Mouse (Mus musculus) gastrocnemius, adult 2 months (tissue): ENCODE results near the gene Micall2. TPM values are rescaled to one million over a fixed set of nuclear protein-coding genes. Genes with fewer than 3 reads are reported as not detected.

Experiments used
- DNase-seq: peaks from one replicate; pipeline ENCODE4 v3.0.0; 2022
- H3K27ac ChIP-seq: fragments of 200-600 bp; 2 replicates; pipeline ENCODE4 v1.8.1; 2022; ENCODE audit warnings: mild to moderate bottlenecking
- H3K4me3 ChIP-seq: fragments of 200-600 bp; 2 replicates; pipeline ENCODE4 v1.8.1; 2022; ENCODE audit warnings: mild to moderate bottlenecking, moderate library complexity
- CTCF ChIP-seq: fragments of 200-600 bp; IDR thresholded peaks from 2 replicates; pipeline ENCODE4 v1.8.1; 2022; ENCODE audit warnings: antibody characterized with exemption, mild to moderate bottlenecking, moderate library complexity
- intact Hi-C: fragments of 180-260 bp; cut with DNase I; formaldehyde crosslinking; loops from one replicate; pipeline ENCODE4 v1.15.1; 2025
- total RNA-seq, 2 experiments: library from RNA; stranded (reverse); gene quantifications; 2 replicates each; pipeline ENCODE4 v1.2.3; 2021

Micall2 gene
- total RNA-seq, 2 experiments from 2014 or later: 0.61 to 0.95 TPM

DNA sequence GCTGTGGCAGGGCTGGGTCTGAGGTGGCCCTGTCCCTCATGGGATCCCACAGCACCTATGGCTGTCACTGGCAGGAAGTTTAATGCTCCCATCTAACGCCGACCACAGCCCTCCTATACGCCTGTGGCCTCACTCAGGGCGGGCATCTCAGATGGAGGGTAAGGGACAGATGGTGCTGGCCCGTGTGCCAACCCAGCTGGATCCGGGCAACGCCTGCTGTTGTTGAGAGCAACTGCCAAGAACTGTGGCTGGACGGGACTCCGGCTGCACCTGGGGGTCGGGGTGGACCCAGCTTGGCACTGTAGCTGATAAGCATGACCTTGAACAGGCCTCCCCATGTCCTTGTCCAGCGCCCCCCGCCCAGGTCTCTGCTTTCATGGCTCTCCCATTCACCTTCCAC is 47.8 kb downstream of the Micall2 start:
- Histone ChIP-seq H3K4me3 (no peak overlapping the region), H3K27ac (no peak overlapping the region)
- intact Hi-C loops: no loop called here
- no peak for DNase-seq
- no peak for TF ChIP-seq CTCF

DNA sequence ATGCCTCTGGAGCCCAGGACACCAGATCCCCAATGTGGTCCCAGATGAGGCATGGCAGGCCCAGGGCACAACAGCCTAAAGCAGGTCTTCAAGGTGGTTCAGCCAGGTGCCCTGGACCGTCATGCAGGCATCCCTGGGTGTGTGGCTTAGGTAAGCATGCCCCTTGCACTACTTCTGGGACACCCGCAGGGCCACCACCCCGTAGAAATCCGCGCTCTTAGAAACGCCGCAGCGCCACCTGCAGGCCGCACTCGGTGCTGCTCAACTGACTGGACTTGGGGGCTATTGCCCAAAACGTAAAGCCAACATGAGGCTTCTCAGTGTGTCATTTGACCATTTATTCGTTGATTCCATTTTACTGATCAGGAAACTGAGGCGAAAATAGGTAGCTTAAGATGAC is 48.5 kb downstream of the Micall2 start:
- no peak overlapping the region for H3K4me3 ChIP-seq
- TF ChIP-seq CTCF: peak; percentile 68
- intact Hi-C loops: no loop called here
- no peak overlapping the region for H3K27ac ChIP-seq
- peak; percentile 34 for DNase-seq

DNA sequence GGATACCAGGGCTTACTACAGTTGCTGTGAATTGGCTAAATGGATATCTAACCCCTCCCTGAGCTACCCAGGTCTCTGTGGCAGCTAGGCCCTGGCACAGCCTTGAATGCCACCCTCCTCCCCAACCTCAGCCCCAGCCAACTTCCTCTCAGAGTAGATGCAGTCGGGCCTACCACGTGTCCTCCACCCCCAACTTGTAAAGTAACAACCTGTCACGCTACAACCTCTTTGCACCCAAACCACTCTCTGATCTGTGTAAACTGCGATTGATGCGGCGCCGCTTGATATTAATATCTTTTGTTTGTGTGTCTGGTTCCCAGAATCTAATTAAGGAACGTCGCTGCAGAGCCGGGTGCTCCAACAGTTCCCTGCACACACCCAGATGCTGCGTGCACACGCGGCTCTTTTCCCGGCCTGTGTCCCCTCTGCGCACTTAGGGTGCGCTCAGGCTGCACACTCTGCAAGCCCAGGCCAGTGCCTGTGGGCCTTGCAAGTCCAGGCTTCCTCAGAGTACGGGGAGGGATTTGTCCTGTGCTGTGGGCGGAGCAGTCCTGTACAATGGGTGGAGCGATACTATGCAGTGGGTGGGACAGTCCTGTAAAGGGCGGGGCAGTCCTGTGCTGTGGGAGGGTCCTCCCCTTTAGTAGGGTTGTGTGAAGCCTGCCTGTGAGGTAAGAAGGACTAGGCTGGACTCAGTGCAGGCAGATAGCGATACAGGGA is 49.4 kb downstream of the Micall2 start:
- TF ChIP-seq CTCF: no peak
- DNase-seq: no peak
- H3K27ac ChIP-seq: no peak overlapping the region
- no peak overlapping the region for H3K4me3 ChIP-seq
- intact Hi-C loops: no loop called here

DNA sequence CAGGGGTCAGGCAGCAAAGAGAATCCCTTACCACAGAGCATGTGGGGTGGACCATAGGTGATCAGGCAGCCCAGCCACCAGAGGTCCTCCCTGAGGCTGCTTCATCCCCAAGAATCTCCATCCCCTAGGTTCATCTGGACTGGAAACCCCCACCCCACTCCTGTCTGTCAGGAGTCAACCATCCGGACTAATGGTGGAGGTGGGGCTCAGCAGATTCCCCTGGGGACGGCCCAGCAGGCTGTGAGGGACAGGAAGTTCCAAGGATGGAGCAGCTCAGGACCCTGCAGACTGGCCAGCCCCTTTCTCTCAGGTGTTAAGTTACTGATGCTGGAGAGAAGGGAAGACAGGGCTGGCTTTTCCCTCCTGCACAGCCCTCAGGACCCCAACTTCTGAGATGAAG is 52.9 kb downstream of the Micall2 start:
- no peak for TF ChIP-seq CTCF
- no peak overlapping the region for H3K4me3 ChIP-seq
- intact Hi-C loops: no loop called here
- H3K27ac ChIP-seq: no peak overlapping the region
- no peak for DNase-seq

DNA sequence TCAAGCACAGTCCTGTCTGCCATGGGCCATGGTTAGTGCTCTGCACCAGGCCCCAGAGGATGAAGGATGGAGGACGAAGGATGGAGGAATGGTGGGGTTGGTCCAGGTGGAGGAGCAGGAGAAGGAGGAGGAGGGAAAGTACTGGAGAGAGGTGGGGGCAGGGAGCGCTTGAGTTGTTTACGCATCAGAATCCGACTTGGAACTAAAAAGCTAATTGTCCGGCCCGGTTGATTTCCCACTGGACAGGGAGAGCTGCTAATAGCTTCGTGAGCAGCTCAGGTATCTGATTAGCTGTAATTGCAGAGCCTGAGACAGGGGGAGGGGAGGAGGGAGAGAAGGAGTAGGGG is 53.5 kb downstream of the Micall2 start:
- Histone ChIP-seq H3K4me3 (no peak overlapping the region), H3K27ac (no peak overlapping the region)
- intact Hi-C loops: no loop called here
- TF ChIP-seq CTCF: no peak
- DNase-seq: no peak

DNA sequence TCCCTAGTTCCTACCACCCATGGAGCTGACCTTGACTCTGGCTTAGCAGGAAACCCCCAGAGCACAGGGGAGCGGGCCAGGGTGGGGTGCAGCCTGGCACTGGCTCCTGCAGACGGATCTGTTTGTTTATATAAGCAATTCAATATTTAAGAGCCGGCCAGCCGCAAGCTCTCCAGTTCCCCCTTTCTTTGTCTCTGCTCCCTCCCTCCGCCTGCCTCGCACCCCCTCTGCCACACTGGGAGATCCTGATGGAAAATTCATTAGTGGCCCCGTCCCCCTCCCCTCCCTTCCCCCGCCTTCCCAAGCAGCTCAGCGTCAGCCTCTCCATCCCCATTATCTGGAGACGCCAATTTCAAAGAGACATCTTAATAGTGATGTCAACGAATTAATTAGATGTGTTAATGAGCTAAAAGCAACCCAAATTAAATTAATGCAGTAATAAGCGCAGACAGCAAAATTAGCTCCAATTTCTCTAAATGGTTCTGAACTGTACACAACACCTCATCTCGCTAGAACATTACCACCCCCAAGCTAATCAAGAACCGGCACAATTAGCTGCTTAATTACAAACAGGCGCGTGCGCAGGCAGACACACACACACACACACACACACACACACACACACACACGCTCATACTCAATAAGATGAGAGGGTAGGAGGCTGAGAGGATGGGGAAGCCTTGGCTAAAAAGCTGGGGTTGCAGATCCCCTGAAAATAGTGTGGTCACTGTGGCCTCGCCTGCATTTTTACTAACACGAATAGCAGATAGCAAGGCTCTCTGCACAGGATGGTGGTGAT is 54.1 kb downstream of the Micall2 start:
- DNase-seq: no peak
- H3K4me3 ChIP-seq: no peak overlapping the region
- H3K27ac ChIP-seq: no peak overlapping the region
- no peak for TF ChIP-seq CTCF
- intact Hi-C loops: no loop called here

DNA sequence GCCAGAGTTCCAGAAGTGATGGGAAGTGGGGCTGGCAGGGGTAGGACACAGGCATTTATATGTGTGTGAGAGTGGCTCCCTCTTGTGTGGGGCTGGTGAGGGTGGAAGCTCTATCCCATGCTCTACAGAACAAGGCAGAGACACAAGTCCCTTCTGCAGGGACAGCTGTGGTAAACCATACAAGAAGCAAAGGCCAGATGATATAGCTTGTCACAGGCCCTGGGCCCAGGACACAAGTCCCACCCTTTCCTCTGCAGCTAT is 60.5 kb downstream of the Micall2 start:
- H3K27ac ChIP-seq: no peak overlapping the region
- no peak overlapping the region for H3K4me3 ChIP-seq
- intact Hi-C loops: no loop called here
- no peak for TF ChIP-seq CTCF
- no peak for DNase-seq

DNA sequence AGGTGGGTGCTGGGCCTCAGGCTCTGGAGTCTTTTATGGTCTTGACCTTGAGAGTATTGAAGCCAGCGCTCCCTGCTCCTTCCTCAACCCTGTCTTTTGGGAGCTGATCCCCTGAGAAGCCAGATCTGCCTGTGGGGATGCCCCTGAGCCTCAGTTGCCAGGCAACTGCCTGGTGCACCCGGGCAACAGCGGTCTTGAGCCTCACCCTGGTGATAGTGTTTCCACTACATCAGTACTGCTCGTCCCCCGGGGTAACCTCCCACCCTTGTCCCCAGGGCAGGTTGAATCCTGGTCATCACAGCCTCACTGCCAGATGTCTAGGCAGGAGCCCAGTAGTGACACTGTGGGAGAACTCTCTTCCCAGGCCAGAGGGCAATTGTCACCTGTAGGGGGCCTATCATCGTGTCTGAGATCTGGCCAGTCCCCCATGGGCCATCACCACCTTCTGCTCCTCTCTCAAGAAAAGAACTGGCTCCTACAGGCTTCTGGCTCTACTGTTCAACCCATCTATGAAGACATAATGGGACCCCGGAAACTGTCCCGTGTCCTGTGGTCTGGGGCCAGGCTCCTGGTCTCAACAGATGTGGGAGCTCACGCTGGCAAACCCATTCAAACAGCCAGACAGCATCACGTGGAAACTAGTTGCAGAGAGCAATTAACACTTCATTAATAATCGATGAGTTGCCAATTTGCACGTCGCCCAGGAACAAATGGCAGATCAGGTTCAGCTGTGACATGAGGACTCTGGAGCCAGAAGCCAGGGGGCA is 61.0 kb downstream of the Micall2 start:
- H3K4me3 ChIP-seq: no peak overlapping the region
- intact Hi-C loops: no loop called here
- TF ChIP-seq CTCF: no peak
- no peak overlapping the region for H3K27ac ChIP-seq
- no peak for DNase-seq

DNA sequence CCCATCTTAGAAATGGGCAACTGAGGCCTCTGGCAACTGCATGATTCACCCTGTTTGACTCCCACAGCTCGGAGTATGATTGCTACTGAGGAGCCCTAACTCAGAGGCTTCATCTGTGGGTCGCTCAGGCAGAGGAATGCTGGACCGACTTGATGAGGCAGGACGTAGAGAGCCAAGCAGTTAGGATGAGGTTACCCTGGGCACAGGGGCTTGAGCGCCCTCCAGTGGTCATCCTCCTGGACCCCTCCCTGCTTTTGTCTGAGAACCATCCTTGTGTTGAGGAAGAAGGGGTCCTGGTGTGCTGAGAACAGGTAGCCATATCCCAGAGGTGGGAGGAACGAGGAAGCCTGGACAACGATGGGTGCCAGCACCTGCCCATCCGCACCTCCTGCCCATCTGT is 66.8 kb downstream of the Micall2 start:
- TF ChIP-seq CTCF: peak; percentile 52
- intact Hi-C loops: no loop called here
- peak; percentile 33 for DNase-seq

DNA sequence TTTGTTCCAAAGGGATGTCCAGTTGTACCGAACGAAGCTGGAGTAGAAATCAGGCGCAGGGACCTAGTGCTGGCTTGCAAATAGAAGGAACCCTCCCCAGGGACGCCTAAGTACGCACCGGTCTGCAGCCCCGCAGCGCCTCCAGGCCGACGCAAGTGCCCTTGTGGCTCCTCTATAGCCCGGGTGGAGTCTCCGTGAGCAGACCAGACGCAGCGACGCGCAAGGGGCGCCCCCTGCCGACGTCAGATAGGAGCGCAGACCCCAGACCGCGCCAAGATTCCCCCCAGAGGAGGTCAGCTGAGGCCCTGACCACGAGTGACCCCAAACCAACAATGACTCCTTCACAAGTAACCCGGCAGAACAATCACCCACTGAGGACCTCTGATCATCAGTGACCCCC is 67.6 kb downstream of the Micall2 start:
- peak; percentile 74 for DNase-seq
- TF ChIP-seq CTCF: peak; percentile 84
- Histone ChIP-seq H3K4me3 (no peak overlapping the region), H3K27ac (no peak overlapping the region)
- intact Hi-C loops: loop anchor here (1.0 kb wide), 1 partner anchor 132 kb away; no protein-coding TSS in a partner anchor

More for the DNA sequence above, 66.8 kb downstream of the Micall2 start:
- Histone ChIP-seq H3K27ac (no peak overlapping the region), H3K4me3 (no peak overlapping the region)

DNA sequence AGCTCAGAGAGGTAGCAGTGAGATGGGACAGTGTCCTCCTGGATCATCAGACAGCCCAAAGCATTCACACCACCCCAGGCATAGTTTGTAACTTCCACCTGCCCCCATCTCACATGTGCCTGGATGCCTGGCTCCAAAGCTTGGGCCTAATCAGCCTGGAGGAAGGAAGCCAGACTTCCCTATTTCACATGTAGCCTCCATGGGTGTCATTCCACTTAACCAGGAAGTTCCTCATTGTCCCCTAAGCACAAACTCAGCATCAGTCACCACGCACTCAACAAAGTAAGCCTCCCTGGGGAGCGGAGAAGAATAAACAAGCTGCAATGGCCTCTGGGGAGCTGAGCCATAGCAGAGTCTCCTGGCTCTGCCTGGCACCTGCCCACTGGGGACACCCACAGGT is 69.6 kb downstream of the Micall2 start:
- intact Hi-C loops: no loop called here
- no peak for TF ChIP-seq CTCF
- DNase-seq: no peak
- Histone ChIP-seq H3K27ac (no peak overlapping the region), H3K4me3 (no peak overlapping the region)

DNA sequence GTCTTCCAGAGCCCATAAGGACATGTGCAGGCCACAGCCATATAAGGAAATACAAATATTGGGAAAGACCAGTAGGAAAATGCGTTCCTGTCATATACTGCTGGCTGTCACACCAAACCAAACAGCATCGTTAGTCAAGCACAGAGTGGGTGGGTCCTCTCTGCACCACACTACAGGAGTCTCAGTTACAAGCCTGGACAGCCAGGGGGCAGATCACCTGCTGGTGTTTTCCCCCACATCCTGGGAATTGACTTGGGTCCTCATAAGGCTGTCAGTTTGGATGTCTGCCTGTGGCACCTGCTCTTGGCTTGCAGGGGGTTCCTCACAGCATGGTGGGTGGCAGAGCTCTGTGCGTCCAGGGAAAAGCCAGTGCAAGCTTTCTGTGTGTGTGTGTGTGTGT is 70.8 kb downstream of the Micall2 start:
- no peak for TF ChIP-seq CTCF
- Histone ChIP-seq H3K4me3 (no peak overlapping the region), H3K27ac (no peak overlapping the region)
- intact Hi-C loops: no loop called here
- DNase-seq: no peak

DNA sequence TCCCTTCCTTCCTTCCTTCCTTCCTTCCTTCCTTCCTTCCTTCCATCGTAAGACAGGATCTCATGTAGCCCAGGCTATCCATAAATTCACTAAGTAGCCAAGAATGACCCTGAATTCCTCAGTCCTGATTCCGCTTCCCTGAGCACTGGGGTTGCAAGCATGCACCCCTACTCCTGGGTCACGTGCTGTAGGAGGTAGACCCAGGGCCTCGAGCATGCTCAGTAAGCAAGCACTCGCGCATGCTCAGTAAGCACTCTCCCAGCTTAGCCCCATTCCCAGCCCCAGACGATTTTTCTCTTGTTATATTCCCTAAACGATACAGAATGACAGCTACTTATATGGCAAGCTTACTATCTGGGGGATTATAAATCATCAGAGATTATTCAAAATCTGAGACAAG is 74.4 kb downstream of the Micall2 start:
- intact Hi-C loops: no loop called here
- no peak overlapping the region for H3K27ac ChIP-seq
- H3K4me3 ChIP-seq: no peak overlapping the region
- DNase-seq: no peak
- no peak for TF ChIP-seq CTCF
